In genomic region chr13:43284711-43285151, GRCm38 (mm10) we compare ENCODE assay signal across 16 mouse cellular contexts. TPM values are rescaled to one million over a fixed set of nuclear protein-coding genes. Genes with fewer than 3 reads are reported as not detected.
DNase-seq lines count a peak whose midpoint lies in the region; ATAC-seq lines count a peak whose summit lies in the region.
"Had no signal": no experiment of that assay in that cellular context is flagged by ENCODE, and none has a peak within 500 bp of the region (broad histone marks: within the 10 kb centered on the region; RNA-seq: fewer than 3 reads in every experiment).

No protein-coding gene starts in this region.

- no peaks in the 10 kb centered on the region for H3K9me3 ChIP-seq in midbrain, embryonic 15.5 days
- no peaks in the 10 kb centered on the region for H3K9me3 ChIP-seq in midbrain, embryonic 11.5 days (ENCODE audit: control insufficient read depth, low read length)
- H3K9me3 ChIP-seq: forebrain, embryonic 15.5 days; limb, embryonic 13.5 days; liver, embryonic 15.5 days; midbrain, embryonic 10.5 days had no signal

- DNase-seq in midbrain, embryonic 11.5 days (ENCODE audit: low spot score, missing footprints) = no peak
- peak; percentile 98 for DNase-seq in brain, adult 2 months (ENCODE audit: low read depth, low spot score)
- DNase-seq in cerebellum, adult 9-10 months = peak; percentile 96
- peak; percentile 54 to 63 for DNase-seq in layer of hippocampus, postnatal 36 days
- DNase-seq in frontal cortex, postnatal 36 days (ENCODE audit: low spot score in 2 of 2) = no peak
- DNase-seq: kidney, adult 11 months; kidney, postnatal 14 days; lung, postnatal 10 days had no signal

- H3K27ac ChIP-seq in midbrain, embryonic 15.5 days = no peak overlapping the region
- no peak overlapping the region for H3K27ac ChIP-seq in midbrain, embryonic 11.5 days (ENCODE audit: low read depth, low read length)
- H3K27ac ChIP-seq: forebrain, embryonic 15.5 days; limb, embryonic 13.5 days; liver, embryonic 15.5 days; midbrain, embryonic 10.5 days had no signal

- 0 out of 2 replicates have a peak, but pooled peaks have one; percentile 17 for ATAC-seq in midbrain, embryonic 15.5 days (replicated peaks)
- no peak for ATAC-seq in midbrain, embryonic 11.5 days (ENCODE audit: low FRiP score)
- ATAC-seq in erythroblast, adult 5-6 weeks (replicated peaks; ENCODE audit: low FRiP score, poor library complexity, severe bottlenecking) = no peak
- ATAC-seq: forebrain, embryonic 15.5 days; hindbrain, embryonic 16.5 days; Patski had no signal

- no peaks in the 10 kb centered on the region for H3K27me3 ChIP-seq in midbrain, embryonic 15.5 days (replicated peaks)
- H3K27me3 ChIP-seq in midbrain, embryonic 11.5 days (ENCODE audit: control insufficient read depth, insufficient read depth, low read length) = no peaks in the 10 kb centered on the region
- H3K27me3 ChIP-seq: forebrain, embryonic 15.5 days; limb, embryonic 13.5 days; liver, embryonic 15.5 days; Patski had no signal

- H3K4me1 ChIP-seq in midbrain, embryonic 15.5 days = peaks cover 19% of the 10 kb centered on the region
- peaks cover 3% of the 10 kb centered on the region for H3K4me1 ChIP-seq in midbrain, embryonic 11.5 days (ENCODE audit: control insufficient read depth, insufficient read depth, low read length)

- H3K9ac ChIP-seq in midbrain, embryonic 15.5 days = no peak overlapping the region
- no peak overlapping the region for H3K9ac ChIP-seq in midbrain, embryonic 11.5 days (ENCODE audit: low read length)
- H3K9ac ChIP-seq: forebrain, embryonic 15.5 days; limb, embryonic 13.5 days; liver, embryonic 15.5 days had no signal

- no peaks in the 10 kb centered on the region for H3K36me3 ChIP-seq in midbrain, embryonic 15.5 days (replicated peaks)
- H3K36me3 ChIP-seq in midbrain, embryonic 11.5 days (ENCODE audit: control insufficient read depth, insufficient read depth, low read length) = no peaks in the 10 kb centered on the region
- H3K36me3 ChIP-seq: forebrain, embryonic 15.5 days; limb, embryonic 13.5 days; liver, embryonic 15.5 days; midbrain, embryonic 10.5 days had no signal

- no peak overlapping the region for H3K4me2 ChIP-seq in midbrain, embryonic 15.5 days
- no peak overlapping the region for H3K4me2 ChIP-seq in midbrain, embryonic 11.5 days
- H3K4me2 ChIP-seq: forebrain, embryonic 15.5 days; limb, embryonic 13.5 days; liver, embryonic 15.5 days had no signal

- 77% methylated on average over 4 of the region's 4 CpGs for WGBS in midbrain, embryonic 15.5 days
- 80% methylated on average over 4 of the region's 4 CpGs for WGBS in midbrain, embryonic 11.5 days

- H3K4me3 ChIP-seq in midbrain, embryonic 15.5 days = no peak overlapping the region
- H3K4me3 ChIP-seq in midbrain, embryonic 11.5 days (ENCODE audit: low read depth, low read length) = no peak overlapping the region
- H3K4me3 ChIP-seq: forebrain, embryonic 15.5 days; limb, embryonic 13.5 days; liver, embryonic 15.5 days; midbrain, embryonic 10.5 days had no signal

RNA-seq across cellular contexts. Expression of gene Gfod1, which starts 19.2 kb away (rescaled TPM):
- polyA plus RNA-seq in midbrain, embryonic 15.5 days (2015; fragmentation: Nextera tagmentation; extraction: Ambion mirVana) = 2.4 and 2.9 TPM in 2 replicates
- 0.53 and 0.77 TPM in 2 replicates for polyA plus RNA-seq in midbrain, embryonic 11.5 days (2014; fragmentation: Nextera tagmentation; extraction: Ambion mirVana)
- 100 to 1,000 TPM in 1 of 2 experiments, 10 to 100 TPM in 1; 98.0 to 109 TPM for total RNA-seq in layer of hippocampus, postnatal 36 days (2021)
- 0.63 and 1.3 TPM in 2 replicates for total RNA-seq in erythroblast, adult 5-6 weeks (2015; ENCODE audit: low replicate concordance)
- total RNA-seq in erythroblast, adult 5-6 weeks (2017; ENCODE audit: low replicate concordance) = 0.84 and 2.3 TPM in 2 replicates

Comparison
In these comparisons a context has a peak if more than half of its experiments do, and no peak if none do; other contexts are left out.
1. DNase-seq: peak in brain, adult 2 months (single experiment), cerebellum, adult 9-10 months (single experiment) and layer of hippocampus, postnatal 36 days (2 of 2); none in midbrain, embryonic 11.5 days (single experiment) and frontal cortex, postnatal 36 days (0 of 2).
2. RNA of gene Gfod1, which starts 19.2 kb away (total RNA-seq): 98.0 to 109 TPM in layer of hippocampus, postnatal 36 days; 0.63 to 2.3 TPM in erythroblast, adult 5-6 weeks; every median in the first group is over 10 times any median in the second.